Mouse (Mus musculus) stomach, embryonic 16.5 days (tissue): ENCODE measurements at regions not wholly inside any gene's neighbourhood (a gene's known extent, or its start where the extent isn't known, plus 50 kb on each side); places are given as distances from the start of the nearest gene placed in this dataset.
A peak's percentile ranks its signal among the peaks of the same experiment; 100 is the strongest.

Source experiments
- ATAC-seq: fragments of 200-750 bp; cut with Nextera tagmentation; 2 replicates; pipeline ENCODE4 v1.8.0; 2017; ENCODE audit warnings: moderate number of reproducible peaks, moderate TSS enrichment; ENCODE audit not compliant: insufficient read depth, low FRiP score
- H3K27ac ChIP-seq: fragments of 300-500 bp; sonication (generic); 2 replicates; pipeline ENCODE4 v1.5.1; 2014; ENCODE audit warnings: low read length
- H3K27me3 ChIP-seq: fragments of 300-500 bp; sonication (generic); 2 replicates; pipeline ENCODE4 v1.6.1; 2014; ENCODE audit warnings: low read length, control low read depth, mixed read lengths; ENCODE audit not compliant: control insufficient read depth, insufficient read depth
- H3K36me3 ChIP-seq: fragments of 300-500 bp; sonication (generic); 2 replicates; pipeline ENCODE4 v1.6.1; 2014; ENCODE audit warnings: low read length; ENCODE audit not compliant: control insufficient read depth, insufficient read depth
- H3K4me1 ChIP-seq: fragments of 300-500 bp; sonication (generic); 2 replicates; pipeline ENCODE4 v1.6.1; 2014; ENCODE audit warnings: low read length, control low read depth, mixed read lengths; ENCODE audit not compliant: control insufficient read depth, insufficient read depth
- H3K4me2 ChIP-seq: fragments of 300-500 bp; sonication (generic); 2 replicates; pipeline ENCODE4 v1.6.1; 2014; ENCODE audit warnings: low read depth, low read length, mixed read lengths
- H3K4me3 ChIP-seq: fragments of 300-500 bp; sonication (generic); replicated peaks from 2 replicates; pipeline ENCODE4 v1.5.1; 2014; ENCODE audit warnings: mild to moderate bottlenecking, low read length
- H3K9ac ChIP-seq: fragments of 300-500 bp; sonication (generic); 2 replicates; pipeline ENCODE4 v1.6.1; 2014; ENCODE audit warnings: low read length
- H3K9me3 ChIP-seq: fragments of 300-500 bp; sonication (generic); replicated peaks from 2 replicates; pipeline ENCODE4 v1.6.1; 2016; ENCODE audit warnings: low read length, control low read depth; ENCODE audit not compliant: control insufficient read depth
- WGBS: fragments of 180-500 bp; shearing (Covaris S2); extraction: QIAGEN DNeasy Blood & Tissue Kit; methylation state at CpG from one replicate; pipeline ENCODE4 v1.1.7; 2014; 5-methylcytosine and 5-hydroxymethylcytosine counted together

- no peak for ATAC-seq
- Histone ChIP-seq H3K9ac (no peak overlapping the region), H3K4me1 (peaks cover 4% of the 10 kb centered on the region), H3K27me3 (no peaks in the 10 kb centered on the region), H3K4me3 (no peak overlapping the region), H3K36me3 (no peaks in the 10 kb centered on the region), H3K4me2 (no peak overlapping the region), H3K9me3 (no peaks in the 10 kb centered on the region), H3K27ac (no peak overlapping the region)
- 93% methylated on average over 4 of the region's 4 CpGs for WGBS
Observed at GRCm38 (mm10) chr10:43749496-43750110, 151.9 kb downstream of the Qrsl1 start.

GRCm38 (mm10) chr10:43750401-43750800 is 151.1 kb downstream of the Qrsl1 start:
- Histone ChIP-seq H3K9ac (no peak overlapping the region), H3K27me3 (no peaks in the 10 kb centered on the region), H3K36me3 (no peaks in the 10 kb centered on the region), H3K4me2 (no peak overlapping the region), H3K27ac (no peak overlapping the region), H3K9me3 (no peaks in the 10 kb centered on the region), H3K4me1 (peaks cover 4% of the 10 kb centered on the region), H3K4me3 (no peak overlapping the region)
- 89% methylated on average over 6 of the region's 6 CpGs for WGBS
- ATAC-seq = no peak

- Histone ChIP-seq H3K4me3 (no peak overlapping the region), H3K9me3 (no peaks in the 10 kb centered on the region), H3K9ac (no peak overlapping the region), H3K27ac (no peak overlapping the region), H3K36me3 (no peaks in the 10 kb centered on the region), H3K27me3 (no peaks in the 10 kb centered on the region), H3K4me1 (peaks cover 4% of the 10 kb centered on the region), H3K4me2 (no peak overlapping the region)
- no peak for ATAC-seq
- 71% methylated on average over 10 of the region's 10 CpGs for WGBS
Observed at GRCm38 (mm10) chr10:43750854-43751253, 150.7 kb downstream of the Qrsl1 start.

- no peaks in the 10 kb centered on the region for H3K36me3 ChIP-seq
- 41% methylated on average over 5 of the region's 5 CpGs for WGBS
- peak; percentile 86 for ATAC-seq
- no peak overlapping the region for H3K4me3 ChIP-seq
- no peak overlapping the region for H3K9ac ChIP-seq
- H3K27ac ChIP-seq = no peak overlapping the region
- H3K4me2 ChIP-seq = no peak overlapping the region
- H3K9me3 ChIP-seq = no peaks in the 10 kb centered on the region
- peaks cover 4% of the 10 kb centered on the region for H3K4me1 ChIP-seq
- H3K27me3 ChIP-seq = no peaks in the 10 kb centered on the region
Observed at GRCm38 (mm10) chr10:43751881-43752675, 149.5 kb downstream of the Qrsl1 start.

- Histone ChIP-seq H3K36me3 (no peaks in the 10 kb centered on the region), H3K27me3 (no peaks in the 10 kb centered on the region), H3K9ac (no peak overlapping the region), H3K4me2 (no peak overlapping the region), H3K4me1 (peaks cover 4% of the 10 kb centered on the region), H3K9me3 (no peaks in the 10 kb centered on the region), H3K27ac (no peak overlapping the region), H3K4me3 (no peak overlapping the region)
- WGBS = 72% methylated on average over 6 of the region's 6 CpGs
- no peak for ATAC-seq
Observed at GRCm38 (mm10) chr10:43756881-43757565, 144.5 kb downstream of the Qrsl1 start.

- H3K27ac ChIP-seq = no peak overlapping the region
- H3K9ac ChIP-seq = no peak overlapping the region
- no peak overlapping the region for H3K4me3 ChIP-seq
- no peaks in the 10 kb centered on the region for H3K9me3 ChIP-seq
- no peaks in the 10 kb centered on the region for H3K36me3 ChIP-seq
- H3K4me1 ChIP-seq = no peaks in the 10 kb centered on the region
- ATAC-seq = no peak
- 70% methylated on average over 10 of the region's 10 CpGs for WGBS
- no peaks in the 10 kb centered on the region for H3K27me3 ChIP-seq
- H3K4me2 ChIP-seq = no peak overlapping the region
Observed at GRCm38 (mm10) chr10:43758124-43759025, 143.2 kb downstream of the Qrsl1 start.

- H3K27me3 ChIP-seq = no peaks in the 10 kb centered on the region
- 83% methylated on average over 14 of the region's 14 CpGs for WGBS
- ATAC-seq = no peak
Observed at GRCm38 (mm10) chr10:43759186-43759905, 142.2 kb downstream of the Qrsl1 start.

GRCm38 (mm10) chr10:43759906-43760281 is 141.7 kb downstream of the Qrsl1 start:
- Histone ChIP-seq H3K4me3 (no peak overlapping the region), H3K4me2 (no peak overlapping the region), H3K27me3 (no peaks in the 10 kb centered on the region), H3K9ac (no peak overlapping the region), H3K4me1 (no peaks in the 10 kb centered on the region), H3K27ac (no peak overlapping the region), H3K9me3 (no peaks in the 10 kb centered on the region), H3K36me3 (no peaks in the 10 kb centered on the region)
- ATAC-seq = no peak
- WGBS = 76% methylated on average over 5 of the region's 5 CpGs

More at GRCm38 (mm10) chr10:43759186-43759905, 142.2 kb downstream of the Qrsl1 start:
- no peaks in the 10 kb centered on the region for H3K4me1 ChIP-seq
- no peaks in the 10 kb centered on the region for H3K36me3 ChIP-seq
- no peak overlapping the region for H3K4me3 ChIP-seq
- H3K9me3 ChIP-seq = no peaks in the 10 kb centered on the region
- H3K4me2 ChIP-seq = no peak overlapping the region
- no peak overlapping the region for H3K27ac ChIP-seq
- H3K9ac ChIP-seq = no peak overlapping the region
